Comparison of ENCODE assay signal across 8 mouse cellular contexts in the genomic region with DNA sequence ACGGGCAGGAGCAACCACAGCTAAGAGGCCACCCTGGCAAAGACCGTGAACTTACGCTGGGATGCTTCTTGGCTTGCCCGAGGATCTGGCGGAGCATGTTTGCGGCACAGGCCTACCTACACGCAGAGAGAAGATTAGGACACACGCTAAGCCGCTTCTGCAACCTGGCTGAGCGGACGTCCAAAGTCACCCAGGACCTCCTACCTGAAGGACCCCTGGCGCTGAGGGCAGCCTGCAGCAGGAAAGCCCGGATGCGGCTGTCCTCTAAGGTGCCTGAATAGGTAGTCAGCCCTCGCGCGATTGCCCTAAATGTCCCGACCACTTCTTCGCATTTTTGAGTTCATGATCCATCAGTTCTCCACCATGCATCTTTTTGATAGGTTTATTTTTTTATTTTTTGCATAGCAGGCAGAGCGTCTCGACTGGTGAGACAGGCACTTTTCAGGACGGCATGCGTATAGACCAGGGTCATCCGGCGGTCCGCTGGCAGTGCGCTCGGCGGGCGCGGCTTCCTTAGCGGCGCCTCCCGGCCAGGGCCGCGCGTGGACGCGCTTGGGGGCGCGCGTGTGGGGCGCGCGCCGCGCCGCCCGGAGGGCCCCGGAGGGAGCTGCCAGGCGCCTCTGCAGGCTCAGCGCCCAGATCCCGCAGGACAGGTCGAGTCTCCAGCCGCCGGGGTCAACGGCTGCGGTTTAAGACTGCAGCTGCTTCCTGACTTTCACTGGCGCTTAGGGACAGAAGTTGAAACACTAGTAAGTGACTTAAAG. TPM values are rescaled to one million over a fixed set of nuclear protein-coding genes. Genes with fewer than 3 reads are reported as not detected.
DNase-seq lines count a peak whose midpoint lies in the region; ATAC-seq and TF ChIP-seq lines count a peak whose summit lies in the region.

Ndufa4 (minus strand) TSS at position 229 of the 764 bp plus-strand sequence.
Phf14 (plus strand) TSS at position 541 of the 764 bp plus-strand sequence.

- H3K27me3 ChIP-seq in hindbrain, postnatal 0 days (ENCODE audit: insufficient read depth, low read length) = no peaks in the 10 kb centered on the region

- WGBS in hindbrain, postnatal 0 days = under 1% methylated on average over 55 of the region's 59 CpGs

- H3K4me3 ChIP-seq in gastrocnemius, adult 2 months = peak within 1 kb of the TSS; percentile 97
- peak within 1 kb of the TSS; percentile 82 for H3K4me3 ChIP-seq in hindbrain, postnatal 0 days (ENCODE audit: low read length)
- H3K4me3 ChIP-seq in left cerebral cortex, adult 2 months = peak within 1 kb of the TSS; percentile 89

- H3K9me3 ChIP-seq in hindbrain, postnatal 0 days (ENCODE audit: low read length) = no peaks in the 10 kb centered on the region

- H3K4me1 ChIP-seq in hindbrain, postnatal 0 days (ENCODE audit: insufficient read depth, low read length) = peaks cover 14% of the 10 kb centered on the region

- TF ChIP-seq CTCF in gastrocnemius, adult 2 months (IDR thresholded peaks at IDR 0.05) = no peak
- TF ChIP-seq CTCF in hindbrain, postnatal 0 days (IDR thresholded peaks at IDR 0.05; ENCODE audit: low read depth) = no peak; the same call in none of the 2 replicates
- no peak; the same call in 1 of the 2 replicates for TF ChIP-seq CTCF in left cerebral cortex, adult 2 months (IDR thresholded peaks at IDR 0.05)

- peak within 1 kb of the TSS; percentile 91 for H3K9ac ChIP-seq in hindbrain, postnatal 0 days (replicated peaks; ENCODE audit: low read length)

- peak; percentile 95 for ATAC-seq in common myeloid progenitor, adult 5-6 weeks (replicated peaks; ENCODE audit: low read depth, poor library complexity, severe bottlenecking)
- peak; percentile 98 for ATAC-seq in hindbrain, postnatal 0 days
- ATAC-seq in megakaryocyte, adult 5-6 weeks (ENCODE audit: poor library complexity, severe bottlenecking) = peak; percentile 94

- intact Hi-C loops in gastrocnemius, adult 2 months (cut with DNase I) = no loop called here
- intact Hi-C loops in left cerebral cortex, adult 2 months (cut with DNase I) = no loop called here

- peaks cover 3% of the 10 kb centered on the region; the same call in 1 of the 2 replicates for H3K36me3 ChIP-seq in hindbrain, postnatal 0 days (ENCODE audit: insufficient read depth, low read length)

- H3K27ac ChIP-seq in gastrocnemius, adult 2 months = peak within 1 kb of the TSS; percentile 99
- peak within 1 kb of the TSS; percentile 89 for H3K27ac ChIP-seq in hindbrain, postnatal 0 days
- peak within 1 kb of the TSS; percentile 100 for H3K27ac ChIP-seq in left cerebral cortex, adult 2 months

- DNase-seq in ZHBTc4 (ENCODE audit: low read depth, low spot score) = peak; percentile 95
- peak; percentile 97 for DNase-seq in gastrocnemius, adult 2 months
- DNase-seq in hindbrain, postnatal 0 days (ENCODE audit: low spot score) = peak; percentile 94
- peak; percentile 89 to 90 for DNase-seq in left cerebral cortex, adult 2 months (ENCODE audit: extremely low spot score in 1 of 2, low spot score in 2 of 2)
- peak; percentile 93 to 96 for DNase-seq in right cerebral cortex, adult 2 months (ENCODE audit: low spot score in 2 of 2)
- DNase-seq in urinary bladder, postnatal 14 days (ENCODE audit: low spot score) = peak; percentile 93

- peak within 1 kb of the TSS; percentile 70 for H3K4me2 ChIP-seq in hindbrain, postnatal 0 days (ENCODE audit: low read depth, low read length)

RNA-seq across cellular contexts. Expression of gene Ndufa4, which starts in this region (rescaled TPM):
- 332 and 475 TPM in 2 replicates for total RNA-seq in common myeloid progenitor, adult 5-6 weeks (2017)
- 1,000 to 10,000 TPM; 1,409 to 1,719 TPM for total RNA-seq in gastrocnemius, adult 2 months (2021)
- total RNA-seq in hindbrain, postnatal 0 days (2014; rRNA removed) = 640 and 701 TPM in 2 replicates
- 1,722 and 1,741 TPM in 2 replicates for polyA plus RNA-seq in hindbrain, postnatal 0 days (2015; fragmentation: Nextera tagmentation; extraction: Ambion mirVana)
- total RNA-seq in left cerebral cortex, adult 2 months (2021) = 100 to 1,000 TPM; 627 to 632 TPM
- 412 and 455 TPM in 2 replicates for total RNA-seq in megakaryocyte, adult 5-6 weeks (2015)
- 315 and 338 TPM in 2 replicates for total RNA-seq in megakaryocyte, adult 5-6 weeks (2017)

RNA-seq across cellular contexts. Expression of gene Phf14, which starts in this region (rescaled TPM):
- 146 and 162 TPM in 2 replicates for total RNA-seq in common myeloid progenitor, adult 5-6 weeks (2017)
- total RNA-seq in gastrocnemius, adult 2 months (2021) = 10 to 100 TPM; 24.0 to 27.5 TPM
- total RNA-seq in hindbrain, postnatal 0 days (2014; rRNA removed) = 81.5 and 84.4 TPM in 2 replicates
- polyA plus RNA-seq in hindbrain, postnatal 0 days (2015; fragmentation: Nextera tagmentation; extraction: Ambion mirVana) = 86.2 and 89.3 TPM in 2 replicates
- total RNA-seq in left cerebral cortex, adult 2 months (2021) = 10 to 100 TPM; 76.8 to 88.9 TPM
- 70.0 and 77.8 TPM in 2 replicates for total RNA-seq in megakaryocyte, adult 5-6 weeks (2015)
- total RNA-seq in megakaryocyte, adult 5-6 weeks (2017) = 71.8 and 80.6 TPM in 2 replicates

Comparison
In these comparisons a context has a peak if more than half of its experiments do, and no peak if none do; other contexts are left out.
1. Peak in every context shown above with its lines: DNase-seq, ATAC-seq, H3K4me3 ChIP-seq and H3K27ac ChIP-seq.